Mouse (Mus musculus): ENCODE data around the gene Fam81b. TPM values are rescaled to one million over a fixed set of nuclear protein-coding genes. Genes with fewer than 3 reads are reported as not detected.

Fam81b gene
- polyA plus RNA-seq, 1 experiment = not detected

DNA sequence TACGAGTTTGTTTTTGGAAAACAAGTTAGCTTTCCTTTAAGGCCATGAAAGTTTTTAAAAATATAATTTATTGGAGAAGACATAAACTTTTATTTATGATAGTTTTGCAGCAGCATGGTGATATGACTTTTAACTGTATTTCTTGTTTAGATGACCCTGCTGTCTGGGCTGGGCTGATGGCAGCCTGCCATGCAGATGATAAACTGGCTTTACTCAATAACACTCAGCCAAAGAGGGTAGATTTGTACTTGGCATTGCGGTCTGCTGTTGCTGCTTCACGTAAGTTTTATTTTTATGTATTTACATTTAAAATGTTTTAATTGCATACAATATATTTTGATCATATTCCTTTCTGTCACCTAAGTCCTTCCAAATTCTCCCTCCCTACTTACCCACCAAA, 147.8 kb downstream of the Fam81b start:
- TF ChIP-seq CTCF (IDR thresholded peaks at IDR 0.05; ENCODE audit: low read depth, low read length) (no peak), POLR2A (IDR thresholded peaks at IDR 0.05; ENCODE audit: borderline replicate concordance, low read depth, low read length) (no peak)
- H3K4me1 ChIP-seq (ENCODE audit: control insufficient read depth, insufficient read depth, low read length) = 0 out of 2 replicates have a peak, but pooled peaks cover 2% of the 10 kb centered on the region

More for the DNA sequence above, 147.8 kb downstream of the Fam81b start:
- H3K4me3 ChIP-seq (ENCODE audit: insufficient read depth, low read length) = no peak overlapping the region
- no peak overlapping the region for H3K27ac ChIP-seq (ENCODE audit: insufficient read depth, low read depth, low read length)

Other genes with a start within 250 kb of the Fam81b start
- gene Gpr150, start 248.1 kb downstream of the Fam81b start, polyA plus RNA-seq (2012; ENCODE audit: insufficient read depth, insufficient read length, missing spikeins) = not detected in 2 replicates
- 23.0 and 26.7 TPM in 2 replicates for gene Arsk, start 206.4 kb downstream of the Fam81b start, polyA plus RNA-seq (2012; ENCODE audit: insufficient read depth, insufficient read length, missing spikeins)
- gene Ttc37, start 206.3 kb downstream of the Fam81b start, polyA plus RNA-seq (2012; ENCODE audit: insufficient read depth, insufficient read length, missing spikeins) = 8.6 and 10.6 TPM in 2 replicates
- 16.7 and 16.8 TPM in 2 replicates for gene Mctp1, start 79.5 kb upstream of the Fam81b start, polyA plus RNA-seq (2012; ENCODE audit: insufficient read depth, insufficient read length, missing spikeins)

All from bone marrow macrophage, adult 2 months (primary cell).